ENCODE assay signal across 9 mouse cellular contexts in the genomic region with DNA sequence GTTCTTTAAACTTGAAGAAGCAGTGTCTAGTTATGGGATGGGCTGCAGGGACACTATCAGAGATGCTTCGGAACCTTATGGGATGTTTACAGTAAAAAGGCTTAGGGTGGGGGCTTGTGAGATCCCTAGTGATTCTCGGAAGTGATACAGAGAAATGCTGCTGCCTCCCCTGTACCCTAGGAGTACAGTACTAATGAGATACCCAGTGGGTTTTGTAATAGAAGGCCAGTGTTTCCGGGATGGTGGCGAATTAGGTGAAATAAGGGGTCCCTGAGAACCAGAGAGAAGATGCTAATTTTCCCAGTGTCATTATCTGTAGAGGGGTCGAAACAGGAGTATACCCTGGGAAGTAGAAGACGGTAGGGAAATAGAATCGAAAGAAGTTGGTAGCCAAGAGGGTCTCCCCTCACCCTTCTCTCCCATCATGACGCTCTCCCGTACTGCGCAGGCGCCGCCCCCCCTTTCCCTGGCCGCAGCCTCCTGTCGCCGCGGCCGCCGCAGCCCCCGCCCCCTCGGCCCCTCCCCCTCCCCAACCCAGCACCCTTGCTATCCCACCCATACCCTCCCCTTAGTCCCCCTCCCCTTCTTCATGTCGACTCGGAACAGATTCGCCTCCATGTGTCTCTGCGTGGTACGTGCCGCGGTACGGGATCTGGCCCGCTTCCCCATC. TPM values are rescaled to one million over a fixed set of nuclear protein-coding genes. Genes with fewer than 3 reads are reported as not detected.
DNase-seq lines count a peak whose midpoint lies in the region; ATAC-seq and TF ChIP-seq lines count a peak whose summit lies in the region.
"Had no signal": no experiment of that assay in that cellular context is flagged by ENCODE, and none has a peak within 500 bp of the region (broad histone marks: within the 10 kb centered on the region; RNA-seq: fewer than 3 reads in every experiment).

No protein-coding gene starts in this region.

- H3K27me3 ChIP-seq in embryonic facial prominence, embryonic 10.5 days (replicated peaks; ENCODE audit: low read depth, poor library complexity, severe bottlenecking): no peaks in the 10 kb centered on the region
- no peaks in the 10 kb centered on the region for H3K27me3 ChIP-seq in hindbrain, embryonic 11.5 days (ENCODE audit: control insufficient read depth, insufficient read depth, low read length)
- H3K27me3 ChIP-seq in midbrain, embryonic 10.5 days (ENCODE audit: low read depth, poor library complexity, severe bottlenecking): no peaks in the 10 kb centered on the region

- peak overlapping the region; percentile 57 for H3K4me2 ChIP-seq in hindbrain, embryonic 11.5 days (replicated peaks; ENCODE audit: low read depth, low read length)

- peak overlapping the region; percentile 50 for H3K9ac ChIP-seq in hindbrain, embryonic 11.5 days (ENCODE audit: low read depth, low read length)

- H3K9me3 ChIP-seq in embryonic facial prominence, embryonic 10.5 days: no peaks in the 10 kb centered on the region
- H3K9me3 ChIP-seq in hindbrain, embryonic 11.5 days (ENCODE audit: control insufficient read depth, low read length): no peaks in the 10 kb centered on the region
- no peaks in the 10 kb centered on the region for H3K9me3 ChIP-seq in midbrain, embryonic 10.5 days (replicated peaks)

- no peak for ATAC-seq in hindbrain, embryonic 11.5 days (ENCODE audit: low FRiP score)
- no peak for ATAC-seq in erythroid progenitor cell, adult 5-6 weeks (replicated peaks; ENCODE audit: low FRiP score, poor library complexity, severe bottlenecking)

- no peaks in the 10 kb centered on the region for H3K36me3 ChIP-seq in embryonic facial prominence, embryonic 10.5 days (replicated peaks)
- H3K36me3 ChIP-seq in hindbrain, embryonic 11.5 days (ENCODE audit: control insufficient read depth, insufficient read depth, low read length): no peaks in the 10 kb centered on the region
- no peaks in the 10 kb centered on the region for H3K36me3 ChIP-seq in midbrain, embryonic 10.5 days

- no peak for TF ChIP-seq CTCF in layer of hippocampus, adult 2 months (conservative IDR thresholded peaks at IDR 0.05)

- H3K4me1 ChIP-seq in embryonic facial prominence, embryonic 10.5 days: peaks cover 98% of the 10 kb centered on the region
- H3K4me1 ChIP-seq in hindbrain, embryonic 11.5 days (replicated peaks; ENCODE audit: control insufficient read depth, insufficient read depth, low read length): peaks cover 37% of the 10 kb centered on the region
- peaks cover 94% of the 10 kb centered on the region for H3K4me1 ChIP-seq in midbrain, embryonic 10.5 days

- peak overlapping the region; percentile 86 for H3K27ac ChIP-seq in layer of hippocampus, adult 2 months
- H3K27ac ChIP-seq in embryonic facial prominence, embryonic 10.5 days (replicated peaks): peak overlapping the region; percentile 81
- peak overlapping the region; percentile 45; the same call in 1 of the 2 replicates for H3K27ac ChIP-seq in hindbrain, embryonic 11.5 days (ENCODE audit: low read depth, low read length)
- peak overlapping the region; percentile 81 for H3K27ac ChIP-seq in midbrain, embryonic 10.5 days (replicated peaks)

- peak overlapping the region; percentile 58 for H3K4me3 ChIP-seq in layer of hippocampus, adult 2 months
- H3K4me3 ChIP-seq in embryonic facial prominence, embryonic 10.5 days: peak overlapping the region; percentile 58
- H3K4me3 ChIP-seq in hindbrain, embryonic 11.5 days (ENCODE audit: low read depth, low read length): peak overlapping the region; percentile 37
- peak overlapping the region; percentile 57 for H3K4me3 ChIP-seq in midbrain, embryonic 10.5 days

- WGBS in embryonic facial prominence, embryonic 10.5 days: 5% methylated on average over 27 of the region's 29 CpGs
- 7% methylated on average over 23 of the region's 29 CpGs for WGBS in hindbrain, embryonic 11.5 days
- WGBS in midbrain, embryonic 10.5 days: 4% methylated on average over 26 of the region's 29 CpGs

- DNase-seq in layer of hippocampus, adult 2 months (ENCODE audit: low spot score in 2 of 2): peak in 1 of 2 experiments; percentile 49
- no peak for DNase-seq in layer of hippocampus, adult 18-20 months (ENCODE audit: low spot score in 2 of 2)
- DNase-seq in embryonic facial prominence, embryonic 10.5 days (ENCODE audit: low spot score): peak; percentile 84
- DNase-seq in hindbrain, embryonic 11.5 days (ENCODE audit: low spot score): peak; percentile 78
- DNase-seq in midbrain, embryonic 10.5 days (ENCODE audit: low spot score): peak; percentile 77
- DNase-seq in adrenal gland, postnatal 4 days (ENCODE audit: low spot score in 2 of 2): no peak
- DNase-seq in urinary bladder, postnatal 10 days (ENCODE audit: low spot score): no peak

RNA-seq across cellular contexts. Expression of a gene that starts 6.9 kb away (rescaled TPM):
- total RNA-seq in layer of hippocampus, adult 2 months (2021): 100 to 1,000 TPM; 880 to 888 TPM
- total RNA-seq in layer of hippocampus, adult 18-20 months (2021): 100 to 1,000 TPM; 846 to 862 TPM
- polyA plus RNA-seq in embryonic facial prominence, embryonic 10.5 days (2016; fragmentation: Nextera tagmentation; extraction: Ambion mirVana): 12.6 and 13.2 TPM in 2 replicates
- polyA plus RNA-seq in hindbrain, embryonic 11.5 days (2014; fragmentation: Nextera tagmentation; extraction: Ambion mirVana): 13.2 and 18.7 TPM in 2 replicates
- 16.6 and 23.8 TPM in 2 replicates for polyA plus RNA-seq in midbrain, embryonic 10.5 days (2016; fragmentation: Nextera tagmentation; extraction: Ambion mirVana)
- total RNA-seq in erythroid progenitor cell, adult 5-6 weeks (2015; ENCODE audit: low replicate concordance): not detected in 2 replicates
- 1.1 and 2.7 TPM in 2 replicates for total RNA-seq in erythroid progenitor cell, adult 5-6 weeks (2017; ENCODE audit: low replicate concordance)
- 10 to 100 TPM; 63.0 to 64.4 TPM for total RNA-seq in adrenal gland, postnatal 4 days (2021)

RNA-seq across cellular contexts. Expression of a gene that starts 8.4 kb away (rescaled TPM):
- total RNA-seq in layer of hippocampus, adult 2 months (2021): 10 to 100 TPM; 54.9 to 63.7 TPM
- 10 to 100 TPM; 56.4 to 67.1 TPM for total RNA-seq in layer of hippocampus, adult 18-20 months (2021)
- polyA plus RNA-seq in embryonic facial prominence, embryonic 10.5 days (2016; fragmentation: Nextera tagmentation; extraction: Ambion mirVana): 42.2 and 46.3 TPM in 2 replicates
- polyA plus RNA-seq in hindbrain, embryonic 11.5 days (2014; fragmentation: Nextera tagmentation; extraction: Ambion mirVana): 45.1 and 52.1 TPM in 2 replicates
- 42.2 and 48.6 TPM in 2 replicates for polyA plus RNA-seq in midbrain, embryonic 10.5 days (2016; fragmentation: Nextera tagmentation; extraction: Ambion mirVana)
- 24.9 and 52.8 TPM in 2 replicates for total RNA-seq in erythroid progenitor cell, adult 5-6 weeks (2015; ENCODE audit: low replicate concordance)
- total RNA-seq in erythroid progenitor cell, adult 5-6 weeks (2017; ENCODE audit: low replicate concordance): 20.7 and 23.4 TPM in 2 replicates
- 100 to 1,000 TPM; 295 to 378 TPM for total RNA-seq in adrenal gland, postnatal 4 days (2021)

RNA-seq across cellular contexts. Expression of a gene that starts 23.2 kb away (rescaled TPM):
- total RNA-seq in layer of hippocampus, adult 2 months (2021): 10 to 100 TPM; 40.6 to 45.3 TPM
- 10 to 100 TPM; 33.0 to 38.7 TPM for total RNA-seq in layer of hippocampus, adult 18-20 months (2021)
- polyA plus RNA-seq in embryonic facial prominence, embryonic 10.5 days (2016; fragmentation: Nextera tagmentation; extraction: Ambion mirVana): 59.0 and 59.8 TPM in 2 replicates
- 24.6 and 27.2 TPM in 2 replicates for polyA plus RNA-seq in hindbrain, embryonic 11.5 days (2014; fragmentation: Nextera tagmentation; extraction: Ambion mirVana)
- polyA plus RNA-seq in midbrain, embryonic 10.5 days (2016; fragmentation: Nextera tagmentation; extraction: Ambion mirVana): 52.1 and 54.1 TPM in 2 replicates
- 2.9 and 4.3 TPM in 2 replicates for total RNA-seq in erythroid progenitor cell, adult 5-6 weeks (2015; ENCODE audit: low replicate concordance)
- 0.30 and 2.4 TPM in 2 replicates for total RNA-seq in erythroid progenitor cell, adult 5-6 weeks (2017; ENCODE audit: low replicate concordance)
- 10 to 100 TPM; 35.5 to 38.2 TPM for total RNA-seq in adrenal gland, postnatal 4 days (2021)

RNA-seq across cellular contexts. Expression of a gene that starts 28.0 kb away (rescaled TPM):
- total RNA-seq in layer of hippocampus, adult 2 months (2021): 10 to 100 TPM; 40.5 to 42.6 TPM
- 10 to 100 TPM; 50.3 TPM for total RNA-seq in layer of hippocampus, adult 18-20 months (2021)
- polyA plus RNA-seq in embryonic facial prominence, embryonic 10.5 days (2016; fragmentation: Nextera tagmentation; extraction: Ambion mirVana): 96.5 and 98.3 TPM in 2 replicates
- polyA plus RNA-seq in hindbrain, embryonic 11.5 days (2014; fragmentation: Nextera tagmentation; extraction: Ambion mirVana): 56.7 and 57.5 TPM in 2 replicates
- 95.1 and 96.3 TPM in 2 replicates for polyA plus RNA-seq in midbrain, embryonic 10.5 days (2016; fragmentation: Nextera tagmentation; extraction: Ambion mirVana)
- total RNA-seq in erythroid progenitor cell, adult 5-6 weeks (2015; ENCODE audit: low replicate concordance): 18.7 and 21.4 TPM in 2 replicates
- 22.2 and 25.4 TPM in 2 replicates for total RNA-seq in erythroid progenitor cell, adult 5-6 weeks (2017; ENCODE audit: low replicate concordance)
- total RNA-seq in adrenal gland, postnatal 4 days (2021): 10 to 100 TPM; 51.4 to 53.4 TPM

RNA-seq across cellular contexts. Expression of a gene that starts 30.3 kb away (rescaled TPM):
- 1 to 10 TPM in 1 of 2 experiments, under 1 TPM in 1; 0.52 to 1.7 TPM for total RNA-seq in layer of hippocampus, adult 2 months (2021)
- under 1 TPM; 0.84 to 0.99 TPM for total RNA-seq in layer of hippocampus, adult 18-20 months (2021)
- 0.55 and 0.70 TPM in 2 replicates for polyA plus RNA-seq in embryonic facial prominence, embryonic 10.5 days (2016; fragmentation: Nextera tagmentation; extraction: Ambion mirVana)
- polyA plus RNA-seq in hindbrain, embryonic 11.5 days (2014; fragmentation: Nextera tagmentation; extraction: Ambion mirVana): 0.29 and 0.40 TPM in 2 replicates
- 0.58 and 0.73 TPM in 2 replicates for polyA plus RNA-seq in midbrain, embryonic 10.5 days (2016; fragmentation: Nextera tagmentation; extraction: Ambion mirVana)
- not detected in 2 replicates for total RNA-seq in erythroid progenitor cell, adult 5-6 weeks (2015; ENCODE audit: low replicate concordance)
- total RNA-seq in erythroid progenitor cell, adult 5-6 weeks (2017; ENCODE audit: low replicate concordance): not detected in 2 replicates
- 10 to 100 TPM in 1 of 2 experiments, 1 to 10 TPM in 1; 1.7 to 33.7 TPM for total RNA-seq in adrenal gland, postnatal 4 days (2021)
- polyA plus RNA-seq: large intestine, adult 2 months had no signal

Comparison
In these comparisons a context has a peak if more than half of its experiments do, and no peak if none do; other contexts are left out.
1. DNase-seq: peak in embryonic facial prominence, embryonic 10.5 days (single experiment), hindbrain, embryonic 11.5 days (single experiment) and midbrain, embryonic 10.5 days (single experiment); none in layer of hippocampus, adult 18-20 months (0 of 2), adrenal gland, postnatal 4 days (0 of 2) and urinary bladder, postnatal 10 days (single experiment).
2. RNA of a gene that starts 6.9 kb away (total RNA-seq): 880 to 888 TPM in layer of hippocampus, adult 2 months, 846 to 862 TPM in layer of hippocampus, adult 18-20 months and 63.0 to 64.4 TPM in adrenal gland, postnatal 4 days; 1.1 to 2.7 TPM in erythroid progenitor cell, adult 5-6 weeks; every median in the first group is over 10 times any median in the second.
3. RNA of a gene that starts 8.4 kb away (total RNA-seq): 295 to 378 TPM in adrenal gland, postnatal 4 days; 56.4 to 67.1 TPM in layer of hippocampus, adult 18-20 months, 54.9 to 63.7 TPM in layer of hippocampus, adult 2 months and 20.7 to 52.8 TPM in erythroid progenitor cell, adult 5-6 weeks; every median in the first group is over 4 times any median in the second.
4. RNA of a gene that starts 23.2 kb away (total RNA-seq): 40.6 to 45.3 TPM in layer of hippocampus, adult 2 months, 33.0 to 38.7 TPM in layer of hippocampus, adult 18-20 months and 35.5 to 38.2 TPM in adrenal gland, postnatal 4 days; 0.30 to 4.3 TPM in erythroid progenitor cell, adult 5-6 weeks; every median in the first group is over 4 times any median in the second.
5. Peak in every context shown above with its lines, with median percentiles within 50 percentile points of each other: H3K27ac ChIP-seq and H3K4me3 ChIP-seq.